In the genomic region with DNA sequence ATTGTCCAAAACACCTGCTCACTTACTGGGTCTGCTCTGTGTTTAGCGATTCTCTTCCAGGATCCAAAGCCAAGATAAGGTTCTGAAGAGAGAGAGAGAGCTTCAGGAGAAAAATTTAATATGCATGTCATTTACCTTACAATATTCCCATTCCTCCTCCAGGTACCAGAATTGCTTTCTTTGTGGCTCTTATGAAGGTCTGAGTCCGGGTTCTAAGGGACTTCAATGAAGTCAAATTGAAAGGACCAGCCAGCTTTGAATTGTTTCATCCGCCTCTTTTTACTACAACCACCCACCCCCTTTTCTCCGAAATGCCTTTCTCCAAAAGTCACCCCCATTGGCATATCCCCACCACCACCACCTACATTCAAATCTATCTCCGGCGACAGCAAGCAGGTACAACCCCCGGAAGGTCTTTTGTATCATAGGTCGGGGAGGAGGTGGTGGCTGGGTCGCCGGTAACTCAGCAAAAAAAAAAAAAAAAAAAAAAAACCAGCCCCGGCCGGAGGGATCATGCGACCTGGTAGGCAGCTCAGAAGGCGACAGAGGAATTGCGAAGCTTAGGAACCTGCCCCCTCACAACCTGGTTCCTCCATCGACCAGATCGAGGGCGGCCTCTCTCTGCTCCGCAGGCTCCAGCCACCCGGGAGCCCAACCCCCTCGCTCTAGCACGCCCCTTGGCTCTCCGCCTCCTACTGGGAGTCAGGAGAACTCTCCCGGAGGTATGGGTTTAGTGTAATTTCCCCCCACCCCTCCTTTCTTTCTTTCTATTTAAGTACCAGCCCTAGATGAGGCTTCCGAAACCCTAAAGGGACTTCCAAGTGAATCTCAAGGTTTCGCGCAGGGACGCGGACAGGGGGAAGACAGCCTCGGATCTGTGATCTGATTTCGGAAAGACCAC, we compare ENCODE assay signal across 8 mouse cellular contexts. TPM values are rescaled to one million over a fixed set of nuclear protein-coding genes. Genes with fewer than 3 reads are reported as not detected.
A peak's percentile ranks its signal among the peaks of the same experiment; 100 is the strongest.
DNase-seq lines count a peak whose midpoint lies in the region; ATAC-seq and TF ChIP-seq lines count a peak whose summit lies in the region.

No protein-coding gene starts in this region.

- H3K79me2 ChIP-seq in MEL (ENCODE audit: control insufficient read depth, insufficient read depth, low read length, poor library complexity): no peaks in the 10 kb centered on the region; the same call in 1 of the 2 replicates

- WGBS in forebrain, embryonic 16.5 days: 1% methylated on average over 31 of the region's 31 CpGs
- 1% methylated on average over 29 of the region's 31 CpGs for WGBS in lung, embryonic 14.5 days

- H3K9ac ChIP-seq in MEL (ENCODE audit: control insufficient read depth, low read depth, low read length, poor library complexity, severe bottlenecking): peak overlapping the region; percentile 77
- H3K9ac ChIP-seq in forebrain, embryonic 16.5 days (replicated peaks; ENCODE audit: low read depth, low read length): peak overlapping the region; percentile 98
- peak overlapping the region; percentile 83 for H3K9ac ChIP-seq in lung, embryonic 14.5 days

- peak overlapping the region; percentile 64 for H3K4me2 ChIP-seq in forebrain, embryonic 16.5 days (ENCODE audit: low read length)
- peak overlapping the region; percentile 80 for H3K4me2 ChIP-seq in lung, embryonic 14.5 days

- H3K27me3 ChIP-seq in MEL (ENCODE audit: control insufficient read depth in 1 of 2, insufficient read depth in 2 of 2, low read length in 2 of 2): no peaks in the 10 kb centered on the region
- H3K27me3 ChIP-seq in forebrain, embryonic 16.5 days (replicated peaks; ENCODE audit: control insufficient read depth, insufficient read depth, low read length): no peaks in the 10 kb centered on the region
- no peaks in the 10 kb centered on the region for H3K27me3 ChIP-seq in lung, embryonic 14.5 days (ENCODE audit: insufficient read depth, low read length)

- TF ChIP-seq CTCF in MEL (IDR thresholded peaks at IDR 0.05 in 2 of 3, conservative IDR thresholded peaks at IDR 0.05 in 1 of 3; ENCODE audit: control insufficient read depth in 1 of 3, insufficient read depth in 1 of 3, low read depth in 2 of 3, low read length in 3 of 3, poor library complexity in 1 of 3, severe bottlenecking in 1 of 3): peak; percentile 33 to 60 (median 52)
- TF ChIP-seq CTCF in layer of hippocampus, adult 2 months (conservative IDR thresholded peaks at IDR 0.05): peak; percentile 79
- peak; percentile 82 for TF ChIP-seq CTCF in lung, embryonic 14.5 days (IDR thresholded peaks at IDR 0.05; ENCODE audit: low read depth)

- DNase-seq in MEL (ENCODE audit: low read depth, low spot score): peak; percentile 91
- peak; percentile 84 to 91 for DNase-seq in cerebellum, adult 18-20 months
- peak; percentile 93 to 94 for DNase-seq in heart, postnatal 36 days
- peak; percentile 90 for DNase-seq in layer of hippocampus, adult 2 months (ENCODE audit: low spot score in 2 of 2)
- peak; percentile 95 for DNase-seq in lung, embryonic 14.5 days
- peak; percentile 90 for DNase-seq in testis, postnatal 14 days (ENCODE audit: low spot score)

- peaks cover 0 to 12% of the 10 kb centered on the region in 2 experiments; a peak in 2 of 4 replicates for H3K36me3 ChIP-seq in MEL (ENCODE audit: control insufficient read depth in 1 of 2, insufficient read depth in 2 of 2, low read length in 2 of 2)
- H3K36me3 ChIP-seq in forebrain, embryonic 16.5 days (ENCODE audit: control insufficient read depth, insufficient read depth): no peaks in the 10 kb centered on the region
- H3K36me3 ChIP-seq in lung, embryonic 14.5 days (ENCODE audit: insufficient read depth): peaks cover 8% of the 10 kb centered on the region; the same call in 1 of the 2 replicates

- intact Hi-C loops in heart, postnatal 36 days (cut with DNase I): loop anchor here (1.0 to 5.0 kb wide), 3 partner anchors 45 to 213 kb away; partner anchors contain the start of gene Id1

- no peak for TF ChIP-seq EP300 in MEL (IDR thresholded peaks at IDR 0.05; ENCODE audit: low read depth in 1 of 2, low read length in 2 of 2)

- H3K27ac ChIP-seq in MEL (ENCODE audit: control insufficient read depth, low read depth, low read length): peak overlapping the region; percentile 58
- peak overlapping the region; percentile 99 for H3K27ac ChIP-seq in forebrain, embryonic 16.5 days (ENCODE audit: low read length)
- H3K27ac ChIP-seq in layer of hippocampus, adult 2 months: peak overlapping the region; percentile 100
- peak overlapping the region; percentile 99 for H3K27ac ChIP-seq in lung, embryonic 14.5 days (ENCODE audit: low read depth)

- TF ChIP-seq POLR2A in MEL (IDR thresholded peaks at IDR 0.05; ENCODE audit: control insufficient read depth in 1 of 2, insufficient read depth in 1 of 2, low read depth in 1 of 2, low read length in 2 of 2, poor library complexity in 1 of 2): 0 out of 4 replicates have a peak, but pooled peaks of 1 of the 2 experiments have one; percentile 26

- H3K9me3 ChIP-seq in MEL (replicated peaks; ENCODE audit: insufficient read depth, low read length): no peaks in the 10 kb centered on the region
- H3K9me3 ChIP-seq in forebrain, embryonic 16.5 days (ENCODE audit: control insufficient read depth, low read length): no peaks in the 10 kb centered on the region
- H3K9me3 ChIP-seq in lung, embryonic 14.5 days (ENCODE audit: low read depth, low read length): no peaks in the 10 kb centered on the region

- ATAC-seq in forebrain, embryonic 16.5 days: peak; percentile 79
- peak; percentile 88 for ATAC-seq in lung, embryonic 14.5 days (ENCODE audit: insufficient read depth)
- ATAC-seq in neutrophil, adult 5-6 weeks (ENCODE audit: extremely low read depth, insufficient number of reproducible peaks, low FRiP score, poor library complexity, severe bottlenecking): peak; percentile 67

- TF ChIP-seq RAD21 in MEL (IDR thresholded peaks at IDR 0.05; ENCODE audit: low read depth, low read length): peak; percentile 39

- H3K4me1 ChIP-seq in MEL (ENCODE audit: control insufficient read depth in 1 of 2, insufficient read depth in 2 of 2, low read length in 2 of 2): peaks cover 0 to 9% of the 10 kb centered on the region in 2 experiments; a peak in 2 of 4 replicates
- H3K4me1 ChIP-seq in forebrain, embryonic 16.5 days (replicated peaks; ENCODE audit: control insufficient read depth, insufficient read depth, low read length): peaks cover 45% of the 10 kb centered on the region
- peaks cover 34% of the 10 kb centered on the region for H3K4me1 ChIP-seq in lung, embryonic 14.5 days (ENCODE audit: insufficient read depth)

- peak overlapping the region; percentile 83 to 91 for H3K4me3 ChIP-seq in MEL (ENCODE audit: control insufficient read depth in 1 of 2, insufficient read depth in 1 of 2, low read depth in 2 of 2, low read length in 2 of 2)
- peak overlapping the region; percentile 87 for H3K4me3 ChIP-seq in forebrain, embryonic 16.5 days (replicated peaks; ENCODE audit: low read length)
- peak overlapping the region; percentile 100 for H3K4me3 ChIP-seq in layer of hippocampus, adult 2 months
- H3K4me3 ChIP-seq in lung, embryonic 14.5 days (ENCODE audit: low read depth, low read length): peak overlapping the region; percentile 60

TF ChIP-seq in MEL, 35 proteins besides CTCF, POLR2A, EP300 and RAD21 (continues in another document):
- no peak for TF ChIP-seq CHD1 (IDR thresholded peaks at IDR 0.05; ENCODE audit: low read depth, low read length)
- TF ChIP-seq E2F4 (IDR thresholded peaks at IDR 0.05; ENCODE audit: borderline replicate concordance, low read depth, low read length): no peak
- TF ChIP-seq GABPA (IDR thresholded peaks at IDR 0.05; ENCODE audit: low read depth, low read length): no peak
- no peak for TF ChIP-seq MYC (IDR thresholded peaks at IDR 0.05; ENCODE audit: low read depth, low read length)
- TF ChIP-seq BHLHE40 (IDR thresholded peaks at IDR 0.05; ENCODE audit: borderline replicate concordance, low read depth, low read length): no peak
- no peak for TF ChIP-seq KAT2A (conservative IDR thresholded peaks at IDR 0.05; ENCODE audit: low read depth, low read length)
- no peak for TF ChIP-seq MAFK (IDR thresholded peaks at IDR 0.05; ENCODE audit: borderline replicate concordance, low read depth, low read length)
- 0 out of 2 replicates have a peak, but pooled peaks have one; percentile 14 for TF ChIP-seq TBP (IDR thresholded peaks at IDR 0.05; ENCODE audit: low read depth, low read length)
- no peak for TF ChIP-seq RCOR1 (IDR thresholded peaks at IDR 0.05; ENCODE audit: low read depth, low read length)
- peak; percentile 65; the same call in 1 of the 2 replicates for TF ChIP-seq MAZ (IDR thresholded peaks at IDR 0.05; ENCODE audit: low read depth, low read length)
- no peak for TF ChIP-seq POLR2AphosphoS2 (IDR thresholded peaks at IDR 0.05; ENCODE audit: low read length)
- TF ChIP-seq ZMIZ1 (IDR thresholded peaks at IDR 0.05; ENCODE audit: low read depth, low read length): no peak
- TF ChIP-seq ETS1 (IDR thresholded peaks at IDR 0.05; ENCODE audit: low read depth, low read length): no peak
- TF ChIP-seq SIN3A (IDR thresholded peaks at IDR 0.05; ENCODE audit: low read length): peak; percentile 26; the same call in 1 of the 2 replicates
- no peak for TF ChIP-seq POLR2AphosphoS5 (IDR thresholded peaks at IDR 0.05; ENCODE audit: borderline replicate concordance, low read depth, low read length)
- no peak for TF ChIP-seq MYB (IDR thresholded peaks at IDR 0.05; ENCODE audit: low read depth, low read length)
- TF ChIP-seq ZC3H11A (IDR thresholded peaks at IDR 0.05; ENCODE audit: low read depth, low read length): no peak

RNA-seq across cellular contexts. Expression of gene Bcl2l1, which starts 1.3 kb away (rescaled TPM):
- total RNA-seq in MEL (2012; rRNA removed): 4.8 and 6.5 TPM in 2 replicates
- polyA plus RNA-seq in MEL (2012; ENCODE audit: insufficient read depth in 1 of 2, insufficient read length in 2 of 2, low read depth in 1 of 2, low replicate concordance in 2 of 2, missing spikeins in 1 of 2): 10 to 100 TPM in 1 of 2 experiments, not detected in 1; 23.9 TPM
- 176 and 188 TPM in 2 replicates for polyA plus RNA-seq in forebrain, embryonic 16.5 days (2015; fragmentation: Nextera tagmentation; extraction: Ambion mirVana)
- total RNA-seq in heart, postnatal 36 days (2021): 10 to 100 TPM; 52.5 to 73.5 TPM
- total RNA-seq in layer of hippocampus, adult 2 months (2021): 100 to 1,000 TPM; 129 to 134 TPM
- 102 and 103 TPM in 2 replicates for polyA plus RNA-seq in lung, embryonic 14.5 days (2014; fragmentation: Nextera tagmentation; extraction: Ambion mirVana)
- total RNA-seq in neutrophil, adult 5-6 weeks (2017): 25.9 and 28.7 TPM in 2 replicates

RNA-seq across cellular contexts. Expression of gene Tpx2, which starts 17.5 kb away (rescaled TPM):
- total RNA-seq in MEL (2012; rRNA removed): 59.3 and 68.3 TPM in 2 replicates
- polyA plus RNA-seq in MEL (2012; ENCODE audit: insufficient read depth in 1 of 2, insufficient read length in 2 of 2, low read depth in 1 of 2, low replicate concordance in 2 of 2, missing spikeins in 1 of 2): 100 to 1,000 TPM in 1 of 2 experiments, not detected in 1; 131 TPM
- polyA plus RNA-seq in forebrain, embryonic 16.5 days (2015; fragmentation: Nextera tagmentation; extraction: Ambion mirVana): 40.0 and 49.6 TPM in 2 replicates
- total RNA-seq in heart, postnatal 36 days (2021): 1 to 10 TPM in 1 of 2 experiments, under 1 TPM in 1; 0.89 to 1.6 TPM
- 1 to 10 TPM; 2.0 to 2.2 TPM for total RNA-seq in layer of hippocampus, adult 2 months (2021)
- 126 and 128 TPM in 2 replicates for polyA plus RNA-seq in lung, embryonic 14.5 days (2014; fragmentation: Nextera tagmentation; extraction: Ambion mirVana)
- total RNA-seq in neutrophil, adult 5-6 weeks (2017): 0.70 and 0.74 TPM in 2 replicates

Comparison
In these comparisons a context has a peak if more than half of its experiments do, and no peak if none do; other contexts are left out.
1. Peak in every context shown above with its lines: DNase-seq, ATAC-seq, H3K4me3 ChIP-seq and H3K27ac ChIP-seq.
2. RNA of gene Tpx2, which starts 17.5 kb away (total RNA-seq): 59.3 to 68.3 TPM in MEL; 2.0 to 2.2 TPM in layer of hippocampus, adult 2 months, 0.89 to 1.6 TPM in heart, postnatal 36 days and 0.70 to 0.74 TPM in neutrophil, adult 5-6 weeks; every median in the first group is over 10 times any median in the second.